Mouse (Mus musculus): Measurements from ENCODE around the gene Cabp2. TPM values are rescaled to one million over a fixed set of nuclear protein-coding genes. Genes with fewer than 3 reads are reported as not detected.

Gene Cabp2
- total RNA-seq, 2 experiments from 2014 or later, result not detected

GRCm38 (mm10) chr19:4082219-4082965, 1.0 kb downstream of the Cabp2 start:
- DNase-seq, result no peak

- no peak for DNase-seq
Observed at GRCm38 (mm10) chr19:4083316-4083715, 1.9 kb downstream of the Cabp2 start.

GRCm38 (mm10) chr19:4083826-4084225, 2.4 kb downstream of the Cabp2 start:
- no peak for DNase-seq

- DNase-seq, result no peak
Observed at GRCm38 (mm10) chr19:4084984-4085383, 3.6 kb downstream of the Cabp2 start.

GRCm38 (mm10) chr19:4086156-4086555, 4.8 kb downstream of the Cabp2 start:
- no peak for DNase-seq

- no peak for DNase-seq
Observed at GRCm38 (mm10) chr19:4087090-4087489, 5.7 kb downstream of the Cabp2 start.

- no peak for DNase-seq
Observed at GRCm38 (mm10) chr19:4088146-4088545, 6.8 kb downstream of the Cabp2 start.

GRCm38 (mm10) chr19:4089128-4089527, 7.8 kb downstream of the Cabp2 start:
- no peak for DNase-seq

- DNase-seq, result no peak
Observed at GRCm38 (mm10) chr19:4090446-4090845, 9.1 kb downstream of the Cabp2 start.

- no peak for DNase-seq
Observed at GRCm38 (mm10) chr19:4091383-4091782, 10.0 kb downstream of the Cabp2 start.

GRCm38 (mm10) chr19:4092750-4093149, 11.4 kb downstream of the Cabp2 start:
- DNase-seq, result no peak

GRCm38 (mm10) chr19:4093772-4094171, 12.4 kb downstream of the Cabp2 start:
- DNase-seq, result no peak

- DNase-seq, result no peak
Observed at GRCm38 (mm10) chr19:4094348-4094747, 13.0 kb downstream of the Cabp2 start.

GRCm38 (mm10) chr19:4094774-4095303, 13.5 kb downstream of the Cabp2 start:
- no peak for DNase-seq

GRCm38 (mm10) chr19:4095802-4096201, 14.4 kb downstream of the Cabp2 start:
- DNase-seq, result no peak

- peak; percentile 100 for DNase-seq
Observed at GRCm38 (mm10) chr19:4096642-4097440, 15.5 kb downstream of the Cabp2 start, which contains the start of gene Cdk2ap2. Gene Cdk2ap2 (plus strand): TSS chr19:4097182.

- no peak for DNase-seq
Observed at GRCm38 (mm10) chr19:4097441-4097825, 16.1 kb downstream of the Cabp2 start.

GRCm38 (mm10) chr19:4098426-4098825, 17.0 kb downstream of the Cabp2 start:
- DNase-seq, result no peak

GRCm38 (mm10) chr19:4099056-4099455, 17.7 kb downstream of the Cabp2 start:
- DNase-seq, result peak; percentile 89

GRCm38 (mm10) chr19:4099837-4100717, 18.7 kb downstream of the Cabp2 start, which contains the start of gene Pitpnm1:
Gene Pitpnm1 (plus strand): TSS chr19:4099998.
- DNase-seq, result peak; percentile 80

- DNase-seq, result no peak
Observed at GRCm38 (mm10) chr19:4100718-4101261, 19.4 kb downstream of the Cabp2 start.

- DNase-seq, result no peak
Observed at GRCm38 (mm10) chr19:4101466-4101865, 20.1 kb downstream of the Cabp2 start.

All from gastrocnemius, postnatal 25 days (tissue).